Mouse (Mus musculus) kidney, adult 11 months (tissue): ENCODE data around the gene Bod1l.

Experiments used
- DNase-seq: peaks from one replicate; pipeline ENCODE4 v3.0.0; 2022

The Bod1l gene

DNA sequence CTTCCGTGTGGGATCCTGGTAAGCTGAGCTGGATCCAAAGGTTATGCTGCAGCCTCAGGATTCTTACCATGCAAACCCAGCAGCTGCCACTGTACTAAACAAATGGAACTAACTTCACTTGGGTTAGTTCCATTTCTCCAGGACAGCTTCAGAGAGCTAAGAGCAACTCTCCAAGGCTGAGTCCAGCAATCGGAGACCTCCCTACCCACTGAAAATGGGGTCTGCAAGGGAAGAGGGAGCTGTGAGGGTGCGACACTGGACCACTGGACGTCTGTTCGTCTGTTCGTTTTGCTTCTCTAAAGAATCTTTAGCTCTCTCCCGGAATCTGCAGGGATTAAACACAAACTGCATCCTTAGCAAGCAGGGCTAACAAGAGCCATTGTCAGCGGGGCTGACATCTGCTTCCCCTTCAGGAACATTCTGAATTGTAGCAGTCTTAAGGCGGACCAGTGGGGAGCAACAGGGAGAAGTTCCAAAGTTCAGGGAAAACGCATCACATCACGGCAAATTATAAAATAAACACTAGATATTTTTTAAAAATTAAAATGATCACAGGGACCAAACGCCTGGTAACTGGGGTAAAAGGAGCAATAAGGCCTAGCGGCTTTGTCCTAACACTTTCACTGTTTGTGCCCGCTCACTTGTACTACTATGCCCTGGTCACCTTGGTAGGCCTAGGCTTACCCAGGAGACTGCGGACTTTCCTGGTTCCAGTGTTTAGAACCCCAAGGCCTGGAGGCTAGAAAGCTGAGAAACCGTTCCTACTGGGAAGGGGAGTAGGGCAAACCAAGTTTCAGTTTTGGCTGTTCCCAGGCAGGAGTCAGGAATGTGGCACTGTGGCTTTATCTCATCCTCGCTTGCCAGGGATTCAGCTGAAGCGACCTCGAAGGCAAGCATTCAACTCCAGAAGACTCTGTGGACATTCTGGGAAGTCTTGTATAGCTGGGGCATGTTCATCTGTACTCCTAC is 85.2 kb downstream of the Bod1l start:
- DNase-seq, result no peak

GRCm38 (mm10) chr5:41757338-41757737 is 86.8 kb downstream of the Bod1l start:
- DNase-seq, result no peak

DNA sequence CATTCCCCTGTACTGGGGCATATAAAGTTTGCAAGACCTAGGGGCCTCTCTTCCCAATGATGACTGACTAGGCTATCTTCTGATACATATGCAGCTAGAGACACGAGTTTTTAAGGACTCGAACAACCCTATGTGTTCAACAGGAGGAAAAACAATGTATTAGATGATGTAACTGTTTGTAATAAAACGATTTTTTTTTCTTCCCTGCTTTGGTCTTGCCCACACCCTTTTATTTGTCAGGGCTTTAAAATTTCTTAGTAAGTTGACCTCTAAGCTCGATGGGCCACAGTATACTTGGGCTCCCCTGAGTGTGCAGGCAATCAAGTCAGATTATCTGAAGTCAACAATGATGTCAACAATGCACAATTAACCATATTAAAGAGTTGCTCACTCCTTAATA is 87.7 kb downstream of the Bod1l start:
- no peak for DNase-seq

DNA sequence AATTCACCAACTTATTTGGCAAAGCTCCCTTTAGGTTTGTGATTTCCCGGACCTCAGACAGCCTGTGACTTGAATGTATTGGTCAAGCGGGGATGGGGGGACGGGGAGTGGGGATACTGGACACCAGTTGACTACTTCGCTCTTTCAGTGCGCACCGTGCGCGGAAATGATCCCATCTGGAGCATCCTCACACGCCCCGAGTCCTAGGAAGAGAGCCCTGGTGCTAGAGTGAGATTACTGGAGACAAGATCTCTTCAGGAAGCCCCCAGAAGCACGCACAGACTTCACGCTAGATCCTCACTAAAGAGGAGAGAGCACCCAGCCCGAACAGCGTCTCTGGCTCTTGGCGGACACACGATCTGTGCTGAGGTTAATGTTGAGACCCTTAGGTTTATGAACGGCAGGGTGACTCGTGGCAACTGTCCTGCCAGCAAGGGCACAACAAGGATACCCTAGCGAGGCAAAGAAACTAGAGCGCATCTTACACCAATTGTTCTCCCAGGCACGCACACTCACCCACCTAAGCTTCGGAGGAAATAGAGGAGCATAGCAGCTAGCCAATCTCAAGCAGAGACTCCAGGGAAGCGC is 88.6 kb downstream of the Bod1l start:
- no peak for DNase-seq

DNA sequence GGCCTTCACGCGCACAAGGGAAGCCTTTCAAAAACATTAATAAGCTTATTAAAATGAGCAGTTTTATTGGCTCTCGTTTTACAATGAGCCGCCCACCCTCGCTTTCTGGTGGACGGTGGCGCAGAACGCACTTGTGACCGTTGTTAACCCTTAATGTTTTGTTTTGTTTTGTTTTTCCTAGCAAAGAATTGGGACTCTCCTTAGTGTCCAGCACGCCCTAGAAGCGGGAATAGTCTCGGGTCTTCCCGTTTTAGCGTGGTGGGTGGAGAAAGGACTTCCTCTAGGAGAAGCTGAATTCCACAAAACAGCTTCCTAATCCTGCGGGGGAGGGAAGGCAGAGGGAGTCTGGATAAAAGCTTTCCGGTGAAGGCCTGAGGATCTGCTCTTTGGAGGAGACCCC is 89.3 kb downstream of the Bod1l start:
- no peak for DNase-seq

- DNase-seq, result no peak
Observed at GRCm38 (mm10) chr5:41754226-41754775, 89.8 kb downstream of the Bod1l start.

DNA sequence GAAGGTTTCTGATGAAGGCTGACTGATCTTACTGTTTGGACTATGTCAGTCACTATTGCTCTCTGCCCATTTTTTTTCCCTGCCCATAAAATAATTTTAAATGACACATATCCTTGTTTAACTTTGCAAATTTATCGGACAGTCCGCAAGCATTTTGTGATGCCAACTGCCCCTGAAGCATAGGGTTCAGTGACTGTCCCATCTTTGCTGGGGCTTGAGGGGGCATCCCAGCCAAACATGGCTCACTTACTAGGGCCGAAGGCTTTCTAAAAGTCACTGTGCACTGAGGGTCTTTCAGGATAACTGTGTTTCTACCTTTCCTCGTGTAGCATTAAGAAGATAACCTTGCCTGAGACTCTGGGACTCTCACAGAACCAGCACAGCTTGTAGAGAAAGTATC is 91.4 kb downstream of the Bod1l start:
- DNase-seq, result no peak

DNA sequence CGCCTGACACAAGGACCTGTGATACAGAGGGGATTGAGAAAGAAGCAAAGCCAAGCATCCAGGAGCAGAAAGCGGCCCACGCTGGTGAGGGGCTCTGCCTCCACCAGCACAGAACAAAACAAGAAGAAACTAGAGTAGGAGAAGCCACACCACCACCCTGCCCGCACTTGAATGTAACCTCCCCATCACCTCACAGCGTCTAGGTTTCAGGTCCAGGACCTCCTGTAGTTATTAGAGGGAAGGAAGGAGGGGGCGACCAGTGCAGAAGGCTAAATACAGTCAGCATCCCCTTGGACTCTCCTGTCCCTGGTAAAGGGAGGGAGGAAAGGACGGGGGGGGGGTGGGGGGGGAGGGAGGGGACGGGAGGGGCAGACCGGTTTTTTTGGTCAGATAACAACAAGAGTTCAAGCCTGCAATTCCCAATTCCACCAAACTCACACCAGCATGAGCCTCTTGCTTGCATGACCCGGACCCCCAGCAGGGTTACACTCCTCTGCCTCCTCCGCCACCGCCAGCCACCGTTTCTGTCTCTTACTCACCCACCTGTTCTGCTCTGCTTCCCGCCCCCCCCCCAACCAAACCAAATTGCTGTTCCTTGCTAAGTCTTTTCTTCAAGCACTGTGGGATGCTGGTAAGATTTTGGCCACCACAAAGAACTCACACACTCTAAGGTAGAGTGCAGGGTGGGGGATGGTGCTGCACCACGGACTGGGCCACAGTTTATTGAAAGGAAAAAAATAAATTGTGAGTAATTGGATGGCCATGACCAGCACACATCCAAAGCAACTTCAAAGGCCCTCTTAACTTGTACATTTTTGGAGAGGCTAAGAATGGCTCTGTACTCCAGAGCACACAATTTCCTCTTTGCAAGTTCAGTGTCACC is 99.0 kb downstream of the Bod1l start:
- DNase-seq, result no peak

DNA sequence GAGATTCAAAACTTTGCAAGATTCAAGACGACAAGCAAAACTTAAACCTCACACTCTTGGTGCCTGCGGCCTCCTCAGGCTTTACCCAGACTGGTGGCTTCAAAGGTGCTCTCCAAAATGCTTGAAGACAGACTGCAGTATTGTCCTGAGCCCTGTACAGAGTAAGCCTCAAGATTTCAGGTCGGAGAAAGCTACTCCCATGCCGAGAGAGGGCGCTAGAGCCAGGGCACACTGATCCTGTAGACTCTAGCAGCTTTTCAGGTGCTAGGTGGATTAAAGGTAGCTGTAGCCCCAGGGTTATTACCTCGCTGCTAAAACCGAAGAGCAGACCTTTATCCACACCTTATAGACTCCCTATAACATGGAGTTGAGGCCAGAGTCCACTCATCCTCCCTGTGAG is 99.9 kb downstream of the Bod1l start:
- no peak for DNase-seq

- DNase-seq, result no peak
Observed at GRCm38 (mm10) chr5:41738817-41739216, 105.3 kb downstream of the Bod1l start.
